Mouse (Mus musculus) CH12.LX (cell line): ENCODE data around the gene Myo15.

Experiments used
- CTCF ChIP-seq, 2 experiments: IDR thresholded peaks in 1 of 2; conservative IDR thresholded peaks in 1 of 2; 2 replicates each; pipeline ENCODE4 v1.5.1; 2011 to 2012; ENCODE audit warnings: low read depth in 2 of 2, low read length in 2 of 2, improper control_type of control experiment in 1 of 2, inconsistent platforms in 1 of 2, mild to moderate bottlenecking in 1 of 2, moderate library complexity in 1 of 2
- E2F4 ChIP-seq: IDR thresholded peaks from 2 replicates; pipeline ENCODE4 v1.6.1; 2011; ENCODE audit warnings: low read depth, low read length, improper control_type of control experiment; ENCODE audit not compliant: insufficient replicate concordance
- GABPA ChIP-seq: IDR thresholded peaks from 2 replicates; pipeline ENCODE4 v1.6.1; 2012; ENCODE audit warnings: low read depth, low read length, improper control_type of control experiment, inconsistent platforms; ENCODE audit not compliant: insufficient replicate concordance
- MAFK ChIP-seq: IDR thresholded peaks from 2 replicates; pipeline ENCODE4 v1.6.1; 2011; ENCODE audit warnings: low read length, improper control_type of control experiment; ENCODE audit not compliant: insufficient replicate concordance
- MYC ChIP-seq: IDR thresholded peaks from 2 replicates; pipeline ENCODE4 v1.6.1; 2011; ENCODE audit warnings: low read depth, mild to moderate bottlenecking, improper control_type of control experiment, low read length
- NRF1 ChIP-seq: IDR thresholded peaks from 2 replicates; pipeline ENCODE4 v1.6.1; 2014; ENCODE audit warnings: low read depth, mild to moderate bottlenecking, inconsistent platforms, low read length, improper control_type of control experiment, moderate library complexity
- RAD21 ChIP-seq: IDR thresholded peaks from 2 replicates; pipeline ENCODE4 v1.6.1; 2011; ENCODE audit warnings: low read depth, mild to moderate bottlenecking, low read length, improper control_type of control experiment, moderate library complexity
- RCOR1 ChIP-seq: conservative IDR thresholded peaks from 2 replicates; pipeline ENCODE4 v1.6.1; 2012; ENCODE audit warnings: low read depth, mild to moderate bottlenecking, inconsistent platforms, low read length, improper control_type of control experiment
- SMC3 ChIP-seq: IDR thresholded peaks from 2 replicates; pipeline ENCODE4 v1.6.1; 2011; ENCODE audit warnings: low read depth, low read length, improper control_type of control experiment
- TCF12 ChIP-seq: IDR thresholded peaks from 2 replicates; pipeline ENCODE4 v1.6.1; 2014; ENCODE audit warnings: low read depth, mild to moderate bottlenecking, inconsistent platforms, low read length, improper control_type of control experiment
- ZNF384 ChIP-seq: IDR thresholded peaks from 2 replicates; pipeline ENCODE4 v1.6.1; 2012; ENCODE audit warnings: low read depth, low read length, improper control_type of control experiment, inconsistent platforms

DNA sequence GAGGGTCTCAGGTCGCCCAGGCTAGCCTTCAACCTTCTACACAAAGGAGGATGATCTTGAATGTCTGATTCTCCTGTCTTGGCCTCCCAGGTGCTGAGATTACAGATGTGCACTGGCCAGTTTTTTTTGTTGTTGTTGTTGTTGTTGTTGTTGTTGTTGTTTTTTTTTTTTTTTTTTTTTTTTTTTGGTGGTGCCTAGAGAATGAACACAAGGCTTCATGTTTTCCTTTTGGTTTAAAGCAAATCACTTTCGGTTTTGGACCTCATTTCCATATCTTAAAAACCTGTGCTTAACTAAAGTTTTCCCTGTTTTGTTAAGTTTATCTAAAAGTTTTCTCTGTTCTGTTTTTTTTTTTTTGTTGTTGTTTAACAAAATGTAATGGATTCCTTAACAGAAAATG lies 70.4 kb downstream of the Myo15 start:
- TF ChIP-seq NRF1: no peak
- no peak for TF ChIP-seq RAD21
- TF ChIP-seq CTCF (conservative IDR thresholded peaks at IDR 0.05 in 1 of 2, IDR thresholded peaks at IDR 0.05 in 1 of 2; ENCODE audit: low read depth in 2 of 2, low read length in 2 of 2): no peak
- TF ChIP-seq SMC3: no peak
- no peak for TF ChIP-seq TCF12
- peak; percentile 90 for TF ChIP-seq ZNF384
- TF ChIP-seq E2F4: no peak
- TF ChIP-seq MAFK: no peak
- TF ChIP-seq MYC: no peak
- no peak for TF ChIP-seq RCOR1
- no peak for TF ChIP-seq GABPA
